Mouse (Mus musculus) spleen, adult 12 weeks (tissue): Measurements from ENCODE around the gene Kcnh1.
A peak's percentile ranks its signal among the peaks of the same experiment; 100 is the strongest.

Experiments
- DNase-seq: peaks from one replicate; pipeline ENCODE4 v3.0.0; 2022; ENCODE audit warnings: low spot score

The Kcnh1 gene

GRCm38 (mm10) chr1:192190508-192191321, at the start of gene Kcnh1:
Kcnh1 (plus strand) TSS chr1:192190774.
- peak; percentile 41 for DNase-seq

GRCm38 (mm10) chr1:192151179-192151578, 39.4 kb upstream of the Kcnh1 start:
- DNase-seq: no peak

- no peak for DNase-seq
These were observed 19.1 kb upstream of the Kcnh1 start for GRCm38 (mm10) chr1:192171477-192171876.

- DNase-seq: no peak
These were observed 10.7 kb upstream of the Kcnh1 start for GRCm38 (mm10) chr1:192179877-192180276.

- no peak for DNase-seq
These were observed 8.8 kb upstream of the Kcnh1 start for GRCm38 (mm10) chr1:192181696-192182257.

- DNase-seq: no peak
These were observed 1.5 kb upstream of the Kcnh1 start for GRCm38 (mm10) chr1:192189056-192189455.

GRCm38 (mm10) chr1:192189771-192190170, 803 bp upstream of the Kcnh1 start:
- DNase-seq: no peak

- DNase-seq: no peak
These were observed 707 bp downstream of the Kcnh1 start for GRCm38 (mm10) chr1:192191322-192191639.

GRCm38 (mm10) chr1:192191859-192192258, 1.3 kb downstream of the Kcnh1 start:
- DNase-seq: no peak

- no peak for DNase-seq
These were observed 2.1 kb downstream of the Kcnh1 start for GRCm38 (mm10) chr1:192192710-192193109.

- DNase-seq: no peak
These were observed 3.1 kb downstream of the Kcnh1 start for GRCm38 (mm10) chr1:192193656-192194055.

- DNase-seq: no peak
These were observed 6.9 kb downstream of the Kcnh1 start for GRCm38 (mm10) chr1:192197495-192197894.

GRCm38 (mm10) chr1:192202936-192203335, 12.4 kb downstream of the Kcnh1 start:
- no peak for DNase-seq

GRCm38 (mm10) chr1:192207956-192208355, 17.4 kb downstream of the Kcnh1 start:
- DNase-seq: no peak

GRCm38 (mm10) chr1:192212448-192212847, 21.9 kb downstream of the Kcnh1 start:
- no peak for DNase-seq

- DNase-seq: no peak
These were observed 24.1 kb downstream of the Kcnh1 start for GRCm38 (mm10) chr1:192214666-192215065.

GRCm38 (mm10) chr1:192220156-192220555, 29.6 kb downstream of the Kcnh1 start:
- no peak for DNase-seq

GRCm38 (mm10) chr1:192224161-192224560, 33.6 kb downstream of the Kcnh1 start:
- no peak for DNase-seq

GRCm38 (mm10) chr1:192232696-192233095, 42.1 kb downstream of the Kcnh1 start:
- no peak for DNase-seq

- DNase-seq: no peak
These were observed 56.3 kb downstream of the Kcnh1 start for GRCm38 (mm10) chr1:192246836-192247235.

GRCm38 (mm10) chr1:192259146-192259545, 68.6 kb downstream of the Kcnh1 start:
- DNase-seq: no peak

GRCm38 (mm10) chr1:192259616-192260015, 69.0 kb downstream of the Kcnh1 start:
- DNase-seq: no peak

GRCm38 (mm10) chr1:192265704-192266103, 75.1 kb downstream of the Kcnh1 start:
- no peak for DNase-seq

GRCm38 (mm10) chr1:192266956-192267355, 76.4 kb downstream of the Kcnh1 start:
- no peak for DNase-seq
